ENCODE assay signal across 24 mouse cellular contexts in the genomic region with DNA sequence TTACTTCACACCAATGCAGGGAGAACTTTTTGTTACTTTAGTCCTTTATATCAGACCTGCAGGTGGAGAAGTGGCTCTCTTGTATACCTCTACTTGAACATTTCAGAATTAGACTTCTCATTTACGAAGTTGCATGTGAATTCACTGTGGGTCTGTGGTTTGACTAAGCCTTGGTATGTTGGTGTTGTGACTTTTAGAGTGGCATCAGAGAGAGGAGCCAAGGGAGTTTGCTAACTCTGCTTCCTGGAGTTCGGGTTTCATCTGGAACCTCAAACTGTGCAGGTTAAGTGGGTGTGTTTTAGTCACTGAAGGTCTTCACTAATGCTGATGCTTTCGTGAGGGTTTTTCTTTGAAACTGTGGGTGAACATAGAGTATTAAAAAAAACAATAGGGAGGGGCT. TPM values are rescaled to one million over a fixed set of nuclear protein-coding genes. Genes with fewer than 3 reads are reported as not detected.
DNase-seq lines count a peak whose midpoint lies in the region; ATAC-seq and TF ChIP-seq lines count a peak whose summit lies in the region.
"Had no signal": no experiment of that assay in that cellular context is flagged by ENCODE, and none has a peak within 500 bp of the region (broad histone marks: within the 10 kb centered on the region; RNA-seq: fewer than 3 reads in every experiment).

No protein-coding gene starts in this region.

- TF ChIP-seq CTCF in gastrocnemius, adult 2 months (IDR thresholded peaks at IDR 0.05): no peak

- WGBS in embryonic facial prominence, embryonic 10.5 days: 76% methylated on average over 3 of the region's 3 CpGs

- peak; percentile 54 for DNase-seq in CD4-positive, CD25-positive, alpha-beta regulatory T cell, adult 2 months (ENCODE audit: low read depth, low spot score)
- no peak for DNase-seq in gastrocnemius, adult 2 months
- DNase-seq in gastrocnemius, postnatal 25 days: no peak
- peak; percentile 5 for DNase-seq in 3T3-L1 (ENCODE audit: low read depth, low spot score)
- peak; percentile 56 for DNase-seq in T-cell, adult 2 months (ENCODE audit: low spot score)
- no peak for DNase-seq in embryonic facial prominence, embryonic 10.5 days (ENCODE audit: low spot score)
- DNase-seq in ovary, postnatal 36 days (ENCODE audit: low spot score): no peak
- DNase-seq: adrenal gland, adult 8-10 months; adrenal gland, postnatal 36 days; cerebellum, adult 2 months; cerebellum, postnatal 10 days; embryo, embryonic 11 days; gastrocnemius, postnatal 36 days; heart, adult 11 months; heart, postnatal 10 days; heart, postnatal 4 days; kidney, adult 11 months had no signal

- 0 out of 2 replicates have a peak, but pooled peaks cover 4% of the 10 kb centered on the region for H3K27me3 ChIP-seq in embryonic facial prominence, embryonic 10.5 days (replicated peaks; ENCODE audit: low read depth, poor library complexity, severe bottlenecking)
- H3K27me3 ChIP-seq: CH12.LX; embryonic facial prominence, embryonic 12.5 days; hindbrain, embryonic 12.5 days; Patski had no signal

- no peak for ATAC-seq in CD4-positive, CD25-positive, alpha-beta regulatory T cell, adult 4 months
- ATAC-seq: forebrain, embryonic 14.5 days; hindbrain, embryonic 16.5 days; Patski had no signal

- peak overlapping the region; percentile 51 for H3K27ac ChIP-seq in gastrocnemius, adult 2 months
- no peak overlapping the region for H3K27ac ChIP-seq in embryonic facial prominence, embryonic 10.5 days (replicated peaks)
- H3K27ac ChIP-seq: embryonic facial prominence, embryonic 12.5 days; hindbrain, embryonic 12.5 days had no signal

- no peaks in the 10 kb centered on the region for H3K36me3 ChIP-seq in embryonic facial prominence, embryonic 10.5 days (replicated peaks)
- H3K36me3 ChIP-seq: embryonic facial prominence, embryonic 12.5 days; hindbrain, embryonic 12.5 days had no signal

- H3K9me3 ChIP-seq in embryonic facial prominence, embryonic 10.5 days: no peaks in the 10 kb centered on the region
- H3K9me3 ChIP-seq: embryonic facial prominence, embryonic 12.5 days; hindbrain, embryonic 12.5 days had no signal

- intact Hi-C loops in gastrocnemius, adult 2 months (cut with DNase I): loop anchor here (2.0 kb wide), 1 partner anchor 86 kb away; no protein-coding TSS in a partner anchor

- peak overlapping the region; percentile 21; the same call in 1 of the 2 replicates for H3K4me3 ChIP-seq in gastrocnemius, adult 2 months
- no peak overlapping the region for H3K4me3 ChIP-seq in embryonic facial prominence, embryonic 10.5 days
- H3K4me3 ChIP-seq: embryonic facial prominence, embryonic 12.5 days; hindbrain, embryonic 12.5 days had no signal

- H3K4me1 ChIP-seq in embryonic facial prominence, embryonic 10.5 days: peaks cover 20% of the 10 kb centered on the region
- H3K4me1 ChIP-seq: hindbrain, embryonic 12.5 days had no signal

RNA-seq across cellular contexts. Expression of a gene that starts 4.4 kb away (rescaled TPM):
- polyA plus RNA-seq in CD4-positive, CD25-positive, alpha-beta regulatory T cell, adult 4 months (2017; shearing (Covaris generic)): 10 to 100 TPM; 20.2 to 20.7 TPM
- 10 to 100 TPM; 40.5 to 42.0 TPM for total RNA-seq in gastrocnemius, adult 2 months (2021)
- total RNA-seq in gastrocnemius, postnatal 25 days (2021): 10 to 100 TPM; 32.0 to 41.5 TPM
- polyA plus RNA-seq in embryonic facial prominence, embryonic 10.5 days (2016; fragmentation: Nextera tagmentation; extraction: Ambion mirVana): 1.7 and 1.9 TPM in 2 replicates

Comparison
In these comparisons a context has a peak if more than half of its experiments do, and no peak if none do; other contexts are left out.
1. DNase-seq: peak in CD4-positive, CD25-positive, alpha-beta regulatory T cell, adult 2 months (single experiment), 3T3-L1 (single experiment) and T-cell, adult 2 months (single experiment); none in gastrocnemius, adult 2 months (single experiment), gastrocnemius, postnatal 25 days (single experiment), embryonic facial prominence, embryonic 10.5 days (single experiment) and ovary, postnatal 36 days (single experiment).